Mouse (Mus musculus) MEL (cell line): ENCODE measurements at regions not wholly inside any gene's neighbourhood (a gene's known extent, or its start where the extent isn't known, plus 50 kb on each side); places are given as distances from the start of the nearest gene placed in this dataset.

Experiments
- DNase-seq: peaks from one replicate; pipeline ENCODE4 v3.0.0; 2011; ENCODE audit warnings: low read depth, low spot score
- H3K27ac ChIP-seq: 2 replicates; pipeline ENCODE4 v1.5.1; 2012; ENCODE audit warnings: low read depth, mild to moderate bottlenecking, control low read depth, low read length, moderate library complexity; ENCODE audit not compliant: control insufficient read depth
- H3K27me3 ChIP-seq, 2 experiments: fragments of 150-350 bp in 1 of 2; sonication (generic) in 1 of 2; 2 replicates each; pipeline ENCODE4 v1.6.1; 2012; ENCODE audit warnings: low read length in 2 of 2, mild to moderate bottlenecking in 2 of 2, improper control_type of control experiment in 1 of 2, moderate library complexity in 1 of 2; ENCODE audit not compliant: insufficient read depth in 2 of 2, control insufficient read depth in 1 of 2
- H3K36me3 ChIP-seq, 2 experiments: 2 replicates each; pipeline ENCODE4 v1.6.1; 2012 to 2014; ENCODE audit warnings: low read length in 2 of 2, improper control_type of control experiment in 1 of 2, inconsistent platforms in 1 of 2, mild to moderate bottlenecking in 1 of 2; ENCODE audit not compliant: insufficient read depth in 2 of 2, control insufficient read depth in 1 of 2
- H3K4me1 ChIP-seq, 2 experiments: fragments of 150-350 bp in 1 of 2; sonication (generic) in 1 of 2; 2 replicates each; pipeline ENCODE4 v1.6.1; 2012; ENCODE audit warnings: low read length in 2 of 2, improper control_type of control experiment in 1 of 2, mild to moderate bottlenecking in 1 of 2; ENCODE audit not compliant: insufficient read depth in 2 of 2, control insufficient read depth in 1 of 2
- H3K4me3 ChIP-seq, 2 experiments: fragments of 150-350 bp in 1 of 2; sonication (generic) in 1 of 2; 2 replicates each; pipeline ENCODE4 v1.5.1; 2012; ENCODE audit warnings: low read depth in 2 of 2, low read length in 2 of 2, mild to moderate bottlenecking in 2 of 2, moderate library complexity in 2 of 2, control low read depth in 1 of 2, improper control_type of control experiment in 1 of 2; ENCODE audit not compliant: control insufficient read depth in 1 of 2, insufficient read depth in 1 of 2
- H3K79me2 ChIP-seq: 2 replicates; pipeline ENCODE4 v1.6.1; 2012; ENCODE audit warnings: mild to moderate bottlenecking, low read length, moderate library complexity; ENCODE audit not compliant: control insufficient read depth, poor library complexity, insufficient read depth
- H3K9ac ChIP-seq: 2 replicates; pipeline ENCODE4 v1.6.1; 2012; ENCODE audit warnings: low read depth, mild to moderate bottlenecking, control low read depth, low read length, moderate library complexity; ENCODE audit not compliant: control insufficient read depth, poor library complexity, severe bottlenecking
- H3K9me3 ChIP-seq: fragments of 150-350 bp; sonication (generic); replicated peaks from 2 replicates; pipeline ENCODE4 v1.6.1; 2012; ENCODE audit warnings: mild to moderate bottlenecking, low read length, improper control_type of control experiment, moderate library complexity; ENCODE audit not compliant: insufficient read depth
- BHLHE40 ChIP-seq: IDR thresholded peaks from 2 replicates; pipeline ENCODE4 v1.6.1; 2012; ENCODE audit warnings: low read depth, mild to moderate bottlenecking, inconsistent platforms, low read length, improper control_type of control experiment, borderline replicate concordance
- CHD2 ChIP-seq: IDR thresholded peaks from 2 replicates; pipeline ENCODE4 v1.6.1; 2011; ENCODE audit warnings: low read length, improper control_type of control experiment
- CTCF ChIP-seq, 3 experiments: IDR thresholded peaks in 2 of 3; conservative IDR thresholded peaks in 1 of 3; 2 replicates each; pipeline ENCODE4 v1.5.1; 2011 to 2012; ENCODE audit warnings: low read length in 3 of 3, low read depth in 2 of 3, mild to moderate bottlenecking in 2 of 3, improper control_type of control experiment in 1 of 3, inconsistent platforms in 1 of 3, mixed read lengths in 1 of 3, moderate library complexity in 1 of 3; ENCODE audit not compliant: control insufficient read depth in 1 of 3, insufficient read depth in 1 of 3, poor library complexity in 1 of 3, severe bottlenecking in 1 of 3
- E2F4 ChIP-seq: IDR thresholded peaks from 2 replicates; pipeline ENCODE4 v1.6.1; 2011; ENCODE audit warnings: low read depth, low read length, improper control_type of control experiment, borderline replicate concordance
- GABPA ChIP-seq: IDR thresholded peaks from 2 replicates; pipeline ENCODE4 v1.6.1; 2012; ENCODE audit warnings: low read depth, mild to moderate bottlenecking, inconsistent platforms, low read length, improper control_type of control experiment, moderate library complexity
- HCFC1 ChIP-seq: IDR thresholded peaks from 2 replicates; pipeline ENCODE4 v1.6.1; 2012; ENCODE audit warnings: low read depth, mild to moderate bottlenecking, inconsistent platforms, low read length, improper control_type of control experiment, moderate library complexity
- NELFE ChIP-seq: IDR thresholded peaks from 2 replicates; pipeline ENCODE4 v1.6.1; 2011; ENCODE audit warnings: low read depth, low read length, improper control_type of control experiment
- POLR2A ChIP-seq, 2 experiments: IDR thresholded peaks; 2 replicates each; pipeline ENCODE4 v1.6.1; 2011 to 2012; ENCODE audit warnings: low read length in 2 of 2, mild to moderate bottlenecking in 2 of 2, control low read depth in 1 of 2, improper control_type of control experiment in 1 of 2, low read depth in 1 of 2, moderate library complexity in 1 of 2; ENCODE audit not compliant: control insufficient read depth in 1 of 2, insufficient read depth in 1 of 2, poor library complexity in 1 of 2
- POLR2AphosphoS2 ChIP-seq: IDR thresholded peaks from 2 replicates; pipeline ENCODE4 v1.6.1; 2011; ENCODE audit warnings: low read length, improper control_type of control experiment
- RAD21 ChIP-seq: IDR thresholded peaks from 2 replicates; pipeline ENCODE4 v1.6.1; 2011; ENCODE audit warnings: mild to moderate bottlenecking, low read depth, low read length, improper control_type of control experiment
- SIN3A ChIP-seq: IDR thresholded peaks from 2 replicates; pipeline ENCODE4 v1.6.1; 2012; ENCODE audit warnings: low read length, improper control_type of control experiment, inconsistent platforms
- SMC3 ChIP-seq: IDR thresholded peaks from 2 replicates; pipeline ENCODE4 v1.6.1; 2011; ENCODE audit warnings: low read depth, low read length, improper control_type of control experiment
- UBTF ChIP-seq: IDR thresholded peaks from 2 replicates; pipeline ENCODE4 v1.6.1; 2012; ENCODE audit warnings: low read depth, mild to moderate bottlenecking, inconsistent platforms, low read length, improper control_type of control experiment, moderate library complexity, borderline replicate concordance; ENCODE audit not compliant: insufficient read depth
- USF1 ChIP-seq: IDR thresholded peaks from 2 replicates; pipeline ENCODE4 v1.6.1; 2014; ENCODE audit warnings: low read depth, mild to moderate bottlenecking, inconsistent platforms, low read length, improper control_type of control experiment, moderate library complexity
- ZC3H11A ChIP-seq: IDR thresholded peaks from 2 replicates; pipeline ENCODE4 v1.6.1; 2012; ENCODE audit warnings: low read depth, mild to moderate bottlenecking, inconsistent platforms, low read length, improper control_type of control experiment
- ZNF384 ChIP-seq: IDR thresholded peaks from 2 replicates; pipeline ENCODE4 v1.6.1; 2012; ENCODE audit warnings: low read depth, mild to moderate bottlenecking, inconsistent platforms, low read length, improper control_type of control experiment

GRCm38 (mm10) chr15:61416841-61417240, 494.0 kb upstream of the A1bg start:
- H3K4me3 ChIP-seq, result no peak overlapping the region
- no peak overlapping the region for H3K9ac ChIP-seq
- H3K79me2 ChIP-seq, result no peaks in the 10 kb centered on the region
- TF ChIP-seq CHD2, result no peak
- TF ChIP-seq E2F4, result no peak
- TF ChIP-seq BHLHE40, result no peak
- no peak for TF ChIP-seq ZNF384
- no peak for TF ChIP-seq ZC3H11A
- H3K36me3 ChIP-seq, result no peaks in the 10 kb centered on the region
- H3K9me3 ChIP-seq, result no peaks in the 10 kb centered on the region
- DNase-seq, result no peak
- no peak overlapping the region for H3K27ac ChIP-seq
- no peaks in the 10 kb centered on the region for H3K27me3 ChIP-seq
- H3K4me1 ChIP-seq, result no peaks in the 10 kb centered on the region

DNA sequence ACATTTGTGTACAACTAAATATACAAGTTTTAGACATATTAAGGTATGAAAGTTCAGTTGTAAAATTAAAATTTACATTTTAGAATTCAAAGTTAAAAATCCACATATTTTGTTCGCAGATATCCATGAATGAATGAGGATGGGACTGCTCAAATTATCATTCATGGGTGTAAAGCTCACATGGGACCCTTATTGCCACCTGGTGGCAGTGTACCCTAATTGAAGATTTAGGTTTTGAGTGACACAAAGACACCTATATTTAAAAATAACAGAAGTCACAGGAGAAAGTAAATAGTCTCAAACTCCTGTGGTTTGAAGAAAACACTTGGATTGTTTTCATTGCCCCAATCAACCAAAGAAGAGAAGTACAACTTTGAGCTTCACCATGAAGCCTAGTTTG, 492.8 kb upstream of the A1bg start:
- H3K27ac ChIP-seq, result no peak overlapping the region
- DNase-seq, result peak; percentile 7
- no peak for TF ChIP-seq HCFC1
- peak; percentile 36; the same call in 1 of the 2 replicates for TF ChIP-seq SMC3
- no peak for TF ChIP-seq ZC3H11A
- TF ChIP-seq CTCF (IDR thresholded peaks at IDR 0.05 in 2 of 3, conservative IDR thresholded peaks at IDR 0.05 in 1 of 3; ENCODE audit: control insufficient read depth in 1 of 3, insufficient read depth in 1 of 3, low read depth in 2 of 3, low read length in 3 of 3, poor library complexity in 1 of 3, severe bottlenecking in 1 of 3), result peak in 1 of 3 experiments; percentile 28; a peak in 2 of 6 replicates
- TF ChIP-seq USF1, result no peak
- TF ChIP-seq RAD21, result peak; percentile 28
- TF ChIP-seq NELFE, result no peak
- TF ChIP-seq E2F4, result no peak
- TF ChIP-seq BHLHE40, result no peak
- no peak for TF ChIP-seq POLR2A (IDR thresholded peaks at IDR 0.05; ENCODE audit: control insufficient read depth in 1 of 2, insufficient read depth in 1 of 2, low read depth in 1 of 2, low read length in 2 of 2, poor library complexity in 1 of 2)

DNA sequence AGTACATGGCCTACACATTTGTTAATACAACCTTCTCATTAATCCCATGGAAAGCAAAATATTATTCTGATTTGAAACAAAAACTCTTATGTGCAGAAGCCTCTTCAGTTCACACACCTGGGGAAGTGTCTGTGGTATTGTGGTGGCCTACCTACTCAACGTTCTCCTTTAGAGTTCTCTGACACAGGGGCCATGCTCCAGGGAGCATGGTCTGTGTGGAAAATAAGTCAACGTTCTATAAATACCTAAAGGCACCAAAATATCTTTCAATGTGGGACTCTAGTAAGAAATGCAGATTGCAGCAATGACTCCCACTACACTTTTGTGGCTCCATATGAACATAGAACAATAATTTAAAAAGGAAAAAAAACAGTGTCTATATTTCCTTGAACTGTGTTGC, 489.0 kb upstream of the A1bg start:
- no peak for TF ChIP-seq POLR2AphosphoS2
- TF ChIP-seq UBTF, result no peak
- no peak for TF ChIP-seq GABPA
- no peak for TF ChIP-seq SIN3A
- H3K79me2 ChIP-seq, result no peaks in the 10 kb centered on the region
- no peak overlapping the region for H3K4me3 ChIP-seq
- no peaks in the 10 kb centered on the region for H3K27me3 ChIP-seq
- H3K4me1 ChIP-seq, result no peaks in the 10 kb centered on the region
- H3K27ac ChIP-seq, result no peak overlapping the region
- no peak for DNase-seq
- no peaks in the 10 kb centered on the region for H3K36me3 ChIP-seq
- no peaks in the 10 kb centered on the region for H3K9me3 ChIP-seq
- H3K9ac ChIP-seq, result no peak overlapping the region

More for the DNA sequence above, 492.8 kb upstream of the A1bg start:
- H3K4me3 ChIP-seq, result no peak overlapping the region
- H3K9ac ChIP-seq, result no peak overlapping the region
- H3K36me3 ChIP-seq, result no peaks in the 10 kb centered on the region
- no peaks in the 10 kb centered on the region for H3K4me1 ChIP-seq
- no peaks in the 10 kb centered on the region for H3K27me3 ChIP-seq
- H3K9me3 ChIP-seq, result no peaks in the 10 kb centered on the region
- no peaks in the 10 kb centered on the region for H3K79me2 ChIP-seq
